In the genomic region with DNA sequence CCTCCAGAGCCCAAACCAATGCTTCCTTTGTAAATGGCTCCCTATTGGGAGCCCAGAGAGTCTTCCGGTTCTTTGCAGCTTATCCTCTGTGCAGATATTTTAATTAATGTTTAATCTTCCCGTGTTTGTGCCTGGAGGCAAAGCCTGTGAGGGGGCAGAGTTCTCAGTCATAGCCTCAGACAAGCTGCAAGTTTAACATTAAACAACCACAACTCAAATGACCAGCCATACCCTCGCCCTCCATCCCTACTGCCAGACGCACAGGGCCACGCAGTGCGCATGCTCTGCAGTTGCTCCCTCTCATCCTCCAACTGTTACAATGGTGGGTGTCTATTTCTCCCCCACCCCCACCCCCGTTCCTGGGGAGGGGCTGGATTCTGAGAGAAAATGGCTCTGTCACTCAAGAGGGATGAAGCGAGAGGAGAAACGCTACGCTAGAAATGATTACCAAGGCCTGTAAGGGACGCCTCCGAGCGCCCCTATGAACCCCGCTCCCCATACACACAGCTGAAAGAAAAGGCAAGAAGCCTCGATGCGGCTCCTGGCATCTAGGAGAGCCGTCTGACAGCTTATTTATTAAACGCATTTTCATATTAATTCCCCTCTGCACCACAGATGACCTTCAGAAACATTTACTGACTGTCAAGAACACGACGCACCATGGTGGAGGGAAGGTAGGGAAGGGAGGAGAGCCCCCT, we compare ENCODE assay signal across 13 mouse cellular contexts.
A peak's percentile ranks its signal among the peaks of the same experiment; 100 is the strongest.
DNase-seq lines count a peak whose midpoint lies in the region; TF ChIP-seq lines count a peak whose summit lies in the region.
"Had no signal": no experiment of that assay in that cellular context is flagged by ENCODE, and none has a peak within 500 bp of the region (broad histone marks: within the 10 kb centered on the region; RNA-seq: fewer than 3 reads in every experiment).

No protein-coding gene starts in this region.

- H3K27me3 ChIP-seq in testis, adult 2 months (ENCODE audit: control insufficient read depth, insufficient read depth, low read length), result no peaks in the 10 kb centered on the region
- H3K27me3 ChIP-seq: CH12.LX; limb, embryonic 13.5 days had no signal

- H3K4me1 ChIP-seq in testis, adult 2 months (ENCODE audit: control insufficient read depth, insufficient read depth, low read length), result peaks cover 9% of the 10 kb centered on the region

- peak overlapping the region; percentile 69 for H3K4me3 ChIP-seq in testis, adult 2 months (ENCODE audit: control insufficient read depth, low read depth, low read length)
- H3K4me3 ChIP-seq: limb, embryonic 13.5 days; myocyte had no signal

- TF ChIP-seq POLR2A in testis, adult 2 months (IDR thresholded peaks at IDR 0.05; ENCODE audit: control insufficient read depth, low read depth, low read length), result peak; percentile 84; the same call in 1 of the 2 replicates

- H3K27ac ChIP-seq in testis, adult 2 months (ENCODE audit: control insufficient read depth, insufficient read depth, low read depth, low read length), result peak overlapping the region; percentile 43
- H3K27ac ChIP-seq: limb, embryonic 13.5 days had no signal

- DNase-seq in testis, postnatal 10 days (ENCODE audit: low spot score), result no peak
- DNase-seq in kidney, adult 11 months, result peak; percentile 80
- peak; percentile 55 to 71 for DNase-seq in kidney, postnatal 4 days
- DNase-seq in spleen, postnatal 36 days (ENCODE audit: low spot score in 2 of 2), result no peak
- DNase-seq in left cerebral cortex, postnatal 36 days (ENCODE audit: low spot score in 2 of 2), result no peak
- no peak for DNase-seq in layer of hippocampus, adult 9-11 months
- DNase-seq in layer of hippocampus, adult 8-10 months (ENCODE audit: low spot score in 2 of 2), result no peak
- DNase-seq: cerebellum, postnatal 25 days; lung, postnatal 36 days had no signal

- intact Hi-C loops in left cerebral cortex, postnatal 36 days (cut with DNase I), result no loop called here

- no peaks in the 10 kb centered on the region for H3K36me3 ChIP-seq in testis, adult 2 months (ENCODE audit: control insufficient read depth, insufficient read depth, low read length)

- TF ChIP-seq CTCF in testis, adult 2 months (IDR thresholded peaks at IDR 0.05; ENCODE audit: control insufficient read depth, insufficient read depth, insufficient replicate concordance, low read depth, low read length), result no peak

Comparison
In these comparisons a context has a peak if more than half of its experiments do, and no peak if none do; other contexts are left out.
1. DNase-seq: peak in kidney, adult 11 months (single experiment) and kidney, postnatal 4 days (2 of 2); none in testis, postnatal 10 days (single experiment), spleen, postnatal 36 days (0 of 2), left cerebral cortex, postnatal 36 days (0 of 2), layer of hippocampus, adult 9-11 months (single experiment) and layer of hippocampus, adult 8-10 months (0 of 2).